20 mouse cellular contexts compared by ENCODE assay signal in the genomic region with DNA sequence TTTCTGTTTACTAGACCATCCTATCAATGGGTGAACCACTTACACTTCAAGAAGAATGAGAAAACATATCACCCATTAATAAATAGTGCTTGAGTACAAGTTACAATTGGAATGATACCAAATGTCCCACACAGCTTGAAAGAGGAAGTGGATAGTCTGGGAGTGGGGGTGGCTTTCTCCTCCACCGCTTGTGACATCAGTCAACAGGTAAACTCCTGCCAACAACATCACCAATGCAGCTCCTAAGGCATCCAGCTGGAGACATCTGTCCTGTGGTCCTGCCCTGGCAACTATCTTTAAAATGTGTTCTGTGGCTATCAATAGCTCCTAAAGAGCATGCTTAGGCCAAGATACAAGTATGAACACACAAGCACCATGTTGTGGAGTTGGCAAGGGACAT.
DNase-seq lines count a peak whose midpoint lies in the region; ATAC-seq and TF ChIP-seq lines count a peak whose summit lies in the region.
"Had no signal": no experiment of that assay in that cellular context is flagged by ENCODE, and none has a peak within 500 bp of the region (broad histone marks: within the 10 kb centered on the region; RNA-seq: fewer than 3 reads in every experiment).

No protein-coding gene starts in this region.

- POLR2A ChIA-PET in Patski (lab: Charles Lee): no interaction called here

- no peak for ATAC-seq in lung, embryonic 14.5 days (ENCODE audit: insufficient read depth)
- no peak for ATAC-seq in Patski
- peak; percentile 52; the same call in 1 of the 2 replicates for ATAC-seq in megakaryocyte progenitor cell, adult 5-6 weeks (replicated peaks; ENCODE audit: poor library complexity)
- ATAC-seq: inflammation-experienced regulatory T-cells, adult 6 months had no signal

- peak; percentile 11 for DNase-seq in lung, embryonic 14.5 days
- DNase-seq in lung, postnatal 14 days: no peak
- peak; percentile 53 for DNase-seq in Patski (ENCODE audit: low read depth, low spot score)
- peak; percentile 23 to 43 for DNase-seq in heart, postnatal 14 days
- DNase-seq in adrenal gland, adult 2 months: no peak
- DNase-seq in ovary, postnatal 14 days (ENCODE audit: low spot score): no peak
- DNase-seq: adrenal gland, postnatal 14 days; cerebellum, adult 8-10 months; kidney, adult 18-20 months; liver, embryonic 13.5 days; midbrain, embryonic 14.5 days; retina, postnatal 1 day; thymus, postnatal 25 days had no signal

- no peaks in the 10 kb centered on the region for H3K36me3 ChIP-seq in lung, embryonic 14.5 days (ENCODE audit: insufficient read depth)
- H3K36me3 ChIP-seq: forebrain, embryonic 10.5 days; liver, embryonic 13.5 days; lung, embryonic 15.5 days; neural tube, embryonic 12.5 days had no signal

- WGBS in lung, embryonic 14.5 days: 70% methylated on average over 1 of the region's 1 CpGs

- TF ChIP-seq CTCF in lung, embryonic 14.5 days (IDR thresholded peaks at IDR 0.05; ENCODE audit: low read depth): no peak
- no peak for TF ChIP-seq CTCF in Patski (IDR thresholded peaks at IDR 0.05)

- intact Hi-C loops in heart, postnatal 14 days (cut with DNase I): no loop called here

- H3K27me3 ChIP-seq in lung, embryonic 14.5 days (ENCODE audit: insufficient read depth, low read length): no peaks in the 10 kb centered on the region
- no peaks in the 10 kb centered on the region for H3K27me3 ChIP-seq in Patski
- H3K27me3 ChIP-seq: liver, embryonic 13.5 days; lung, embryonic 15.5 days; neural tube, embryonic 12.5 days had no signal

- no peak overlapping the region for H3K4me2 ChIP-seq in lung, embryonic 14.5 days
- H3K4me2 ChIP-seq: hindbrain, embryonic 14.5 days; liver, embryonic 13.5 days; lung, embryonic 15.5 days; neural tube, embryonic 12.5 days had no signal

- peaks cover 4% of the 10 kb centered on the region; the same call in 1 of the 2 replicates for H3K4me1 ChIP-seq in lung, embryonic 14.5 days (ENCODE audit: insufficient read depth)
- H3K4me1 ChIP-seq: liver, embryonic 13.5 days had no signal

- CTCF ChIA-PET in Patski (lab: Charles Lee): interaction anchor here (1.0 to 1.1 kb wide), 2 partner anchors 11 to 94 kb away, joined by 3 read pairs; no protein-coding TSS in a partner anchor

- in situ Hi-C loops in Patski (cut with MboI; ENCODE audit: low pct_unique_long_range_greater_than_20kb): no loop called here

- no peaks in the 10 kb centered on the region for H3K9me3 ChIP-seq in lung, embryonic 14.5 days (ENCODE audit: low read depth, low read length)
- H3K9me3 ChIP-seq: forebrain, embryonic 10.5 days; liver, embryonic 13.5 days; lung, embryonic 15.5 days; neural tube, embryonic 12.5 days had no signal

- no peak overlapping the region for H3K4me3 ChIP-seq in lung, embryonic 14.5 days (ENCODE audit: low read depth, low read length)
- H3K4me3 ChIP-seq: forebrain, embryonic 10.5 days; left cerebral cortex, adult 2 months; liver, embryonic 13.5 days; lung, embryonic 15.5 days; neural tube, embryonic 12.5 days had no signal

- no peak overlapping the region for H3K27ac ChIP-seq in lung, embryonic 14.5 days (ENCODE audit: low read depth)
- H3K27ac ChIP-seq: forebrain, embryonic 10.5 days; hindbrain, embryonic 14.5 days; left cerebral cortex, adult 2 months; liver, embryonic 13.5 days; lung, embryonic 15.5 days; neural tube, embryonic 12.5 days had no signal

- no peak overlapping the region for H3K9ac ChIP-seq in lung, embryonic 14.5 days
- H3K9ac ChIP-seq: hindbrain, embryonic 14.5 days; liver, embryonic 13.5 days; lung, embryonic 15.5 days; neural tube, embryonic 12.5 days had no signal

Comparison
In these comparisons a context has a peak if more than half of its experiments do, and no peak if none do; other contexts are left out.
1. DNase-seq: peak in lung, embryonic 14.5 days (single experiment), Patski (single experiment) and heart, postnatal 14 days (2 of 2); none in lung, postnatal 14 days (single experiment), adrenal gland, adult 2 months (single experiment) and ovary, postnatal 14 days (single experiment).